Mouse (Mus musculus) gastrocnemius, adult 8-10 months (tissue): Measurements from ENCODE around the gene Cib4. TPM values are rescaled to one million over a fixed set of nuclear protein-coding genes. Genes with fewer than 3 reads are reported as not detected.

Source experiments
- DNase-seq, 2 experiments: peaks; one replicate each; pipeline ENCODE4 v3.0.0; 2022; ENCODE audit warnings: low spot score in 2 of 2
- total RNA-seq, 4 experiments: library from RNA; stranded (reverse); gene quantifications; 2 replicates each; pipeline ENCODE4 v1.2.4; 2022

Cib4 gene
- total RNA-seq, 4 experiments from 2014 or later = not detected

DNA sequence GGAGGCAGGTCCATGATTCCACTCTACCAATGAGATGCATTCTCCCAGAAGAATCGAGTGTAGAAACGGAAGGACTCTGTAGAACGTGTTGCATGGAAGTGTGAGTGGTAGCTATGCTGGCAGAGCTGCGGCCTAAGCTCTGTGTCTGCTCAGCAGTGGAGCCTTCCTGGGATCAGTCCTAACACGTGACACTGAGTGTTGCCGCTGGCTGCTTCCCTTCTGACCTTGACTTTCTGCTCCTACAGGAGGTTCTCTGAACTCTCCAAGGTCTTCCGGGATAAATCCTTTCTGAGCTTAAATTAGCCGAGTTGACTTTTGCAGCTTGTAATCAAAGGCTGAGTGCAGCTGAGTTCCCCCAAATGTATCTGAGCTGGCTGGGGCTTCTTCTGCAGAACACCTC lies 28.7 kb upstream of the Cib4 start:
- no peak for DNase-seq

DNA sequence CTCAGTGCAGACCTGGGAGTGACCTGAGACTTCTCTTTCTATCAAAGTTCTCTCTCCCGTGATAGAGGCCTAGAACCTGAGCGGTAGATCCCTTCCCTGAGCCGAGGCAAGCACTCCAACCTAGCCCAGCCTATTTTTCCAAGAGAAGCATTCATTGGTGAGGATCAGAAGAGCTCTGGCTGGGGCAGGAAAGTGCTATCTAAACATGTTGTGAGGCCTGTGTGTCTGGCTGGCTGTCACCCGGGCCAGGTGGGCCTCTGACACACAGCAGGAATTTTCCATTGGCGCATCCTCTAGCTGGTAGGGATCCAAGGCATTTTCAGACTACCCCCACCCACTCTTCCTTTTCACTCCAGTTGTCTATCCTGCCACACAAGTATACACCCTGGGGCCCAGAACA lies 26.2 kb upstream of the Cib4 start:
- no peak for DNase-seq

- no peak for DNase-seq
Measured at GRCm38 (mm10) chr5:30568479-30568878, 22.8 kb upstream of the Cib4 start.

DNA sequence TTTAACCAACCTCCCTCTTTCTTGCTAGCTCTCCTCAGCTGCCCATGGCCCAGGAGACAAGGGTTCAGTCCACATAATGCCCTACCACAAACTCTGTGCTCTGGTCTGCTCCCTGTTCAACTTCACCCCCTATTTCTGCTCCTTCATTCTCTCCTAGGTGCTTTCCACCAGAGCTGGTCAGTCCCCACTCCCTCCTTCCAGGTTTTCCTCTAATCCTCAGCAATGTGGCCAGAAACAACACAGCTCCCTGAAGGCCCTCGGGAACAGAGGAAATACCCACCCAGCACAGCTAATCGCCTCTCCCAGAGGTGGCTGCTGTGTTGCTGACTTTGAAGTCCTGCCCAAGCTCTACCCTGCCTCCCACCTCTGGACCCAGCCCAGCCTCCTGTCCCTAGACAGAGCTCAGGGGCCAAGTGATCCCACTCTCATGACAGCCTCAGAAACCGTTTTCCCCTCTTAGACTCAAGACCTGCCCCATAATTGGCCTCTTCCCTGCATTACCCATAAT lies 14.4 kb upstream of the Cib4 start:
- DNase-seq = no peak

- DNase-seq = no peak
Measured at GRCm38 (mm10) chr5:30559421-30559820, 13.8 kb upstream of the Cib4 start.

- DNase-seq = no peak
Measured at GRCm38 (mm10) chr5:30556284-30556683, 10.6 kb upstream of the Cib4 start.

- no peak for DNase-seq
Measured at GRCm38 (mm10) chr5:30554981-30555380, 9.3 kb upstream of the Cib4 start.

GRCm38 (mm10) chr5:30553936-30554335 lies 8.3 kb upstream of the Cib4 start:
- no peak for DNase-seq

DNA sequence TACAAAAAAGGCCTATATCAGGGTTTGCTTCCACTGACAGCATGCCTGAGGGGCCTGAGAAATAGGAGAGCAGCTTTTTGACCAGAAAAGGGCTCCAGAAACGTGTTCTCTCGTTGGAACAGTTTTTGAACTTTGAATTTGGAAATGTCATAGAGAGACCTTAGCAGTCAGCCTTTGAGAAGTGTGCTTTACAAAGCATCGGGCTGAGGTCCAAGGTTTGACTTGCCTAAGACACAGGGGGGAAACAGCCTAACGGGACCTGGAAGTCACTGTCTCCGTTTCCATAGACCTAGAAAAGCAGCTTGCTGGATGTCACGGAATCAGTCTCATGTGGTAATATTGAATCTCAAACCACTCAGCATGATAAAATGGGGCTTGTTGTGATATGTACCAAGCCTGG lies 6.4 kb upstream of the Cib4 start:
- no peak for DNase-seq

DNA sequence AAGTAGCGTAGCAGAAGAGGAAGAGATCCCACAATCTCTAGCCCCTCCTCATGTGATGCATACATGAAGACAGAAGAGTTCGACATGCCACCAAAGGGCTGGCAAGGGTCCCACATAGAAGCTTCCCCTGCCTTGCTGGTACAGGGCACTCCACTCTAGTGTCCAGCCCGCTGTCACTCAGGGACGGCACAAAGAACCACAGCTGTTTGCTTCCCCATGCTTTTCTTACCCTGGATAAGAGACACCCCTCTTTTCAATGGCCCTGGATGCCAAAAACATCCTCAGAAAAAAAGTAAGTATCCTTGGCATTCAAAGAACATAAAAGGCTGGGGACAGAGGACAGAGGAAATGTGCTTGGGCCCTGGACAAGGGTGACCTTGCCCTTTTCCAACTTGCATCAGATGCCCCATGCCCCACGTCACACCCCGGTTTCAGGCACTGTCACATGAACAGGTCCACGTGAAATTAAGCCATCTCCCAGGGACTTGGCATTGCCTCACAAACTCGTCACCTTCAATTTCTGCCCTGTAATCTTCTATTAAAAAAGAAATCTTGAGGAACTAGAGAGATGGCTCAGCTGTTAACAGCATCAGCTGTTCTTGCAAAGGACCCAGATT lies 5.5 kb upstream of the Cib4 start:
- no peak for DNase-seq

DNA sequence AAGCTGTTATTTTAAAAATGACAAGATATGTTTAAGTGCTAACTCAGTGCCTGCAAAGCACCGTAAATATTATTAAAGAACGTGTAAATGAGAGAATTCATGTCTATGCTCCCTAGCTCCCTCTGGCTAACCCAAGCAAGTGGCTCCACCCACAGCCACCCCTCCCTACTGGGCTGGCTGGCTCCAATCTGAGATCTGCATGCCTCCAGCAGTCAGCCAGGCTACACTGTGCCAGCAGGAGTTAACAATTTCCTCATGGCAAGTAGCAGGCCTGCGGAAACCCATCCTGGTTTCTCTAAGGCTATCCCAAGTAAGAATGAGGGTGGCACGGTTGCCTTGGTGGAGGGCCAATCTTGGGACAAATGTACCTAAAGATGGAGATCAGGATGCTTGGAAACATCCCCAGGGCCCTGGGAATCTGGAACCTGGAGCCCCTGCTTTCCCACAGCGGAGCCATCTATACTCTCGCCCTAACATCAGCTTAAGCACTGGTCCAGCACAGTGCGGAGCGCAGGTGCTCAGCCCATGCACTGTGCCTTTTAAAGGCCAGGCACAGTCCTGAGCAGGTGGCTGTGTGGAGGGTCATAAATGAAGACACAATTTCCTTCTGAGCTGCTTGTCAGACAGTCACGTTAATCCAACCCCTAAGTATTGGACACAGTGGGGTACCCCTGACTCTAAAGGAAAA lies 4.8 kb upstream of the Cib4 start:
- DNase-seq = no peak

- DNase-seq = no peak
Measured at GRCm38 (mm10) chr5:30548681-30549080, 3.0 kb upstream of the Cib4 start.

GRCm38 (mm10) chr5:30536051-30536570 lies 9.5 kb downstream of the Cib4 start:
- no peak for DNase-seq

DNA sequence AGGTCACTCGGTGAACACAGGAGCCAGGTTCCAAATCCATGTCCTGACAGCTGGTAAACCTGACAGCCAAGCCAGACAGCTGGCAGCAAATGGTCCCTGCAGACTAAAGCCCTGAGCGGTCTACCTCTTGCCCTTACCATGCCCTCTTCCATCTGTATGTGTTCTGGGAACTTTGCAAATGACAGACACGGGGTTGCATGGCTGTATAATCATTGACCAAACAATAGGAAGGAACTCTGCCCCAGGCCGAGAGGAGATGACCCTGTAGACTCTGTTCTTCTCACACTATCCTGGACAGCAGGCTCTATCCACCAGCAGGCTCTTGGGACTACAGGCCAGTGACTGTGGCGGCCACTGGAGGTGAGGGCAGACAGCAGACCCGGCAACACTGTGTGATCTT lies 11.0 kb downstream of the Cib4 start:
- no peak for DNase-seq

GRCm38 (mm10) chr5:30528906-30529305 lies 16.7 kb downstream of the Cib4 start:
- DNase-seq = no peak

DNA sequence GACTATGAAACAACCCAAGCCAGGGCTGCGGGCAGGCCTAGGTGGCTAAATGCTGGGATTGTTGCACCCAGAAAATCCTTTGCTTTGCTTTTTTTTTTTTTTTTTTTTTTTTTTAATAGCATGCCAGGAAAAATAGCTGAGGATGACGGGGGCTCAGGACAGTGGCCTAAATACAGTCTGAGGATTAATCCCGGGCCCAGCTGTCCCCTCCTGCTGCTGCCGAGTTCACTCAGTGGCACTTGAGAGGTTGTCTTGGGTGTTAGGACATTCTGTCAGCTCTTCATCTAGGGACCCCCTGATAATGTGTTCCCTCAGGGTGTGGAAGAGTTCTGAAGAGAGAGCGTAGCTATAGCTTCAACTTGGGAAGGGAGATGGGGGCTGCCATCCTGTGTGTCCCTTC lies 18.5 kb downstream of the Cib4 start:
- no peak for DNase-seq

GRCm38 (mm10) chr5:30525920-30526836 lies 19.5 kb downstream of the Cib4 start:
- DNase-seq = no peak

DNA sequence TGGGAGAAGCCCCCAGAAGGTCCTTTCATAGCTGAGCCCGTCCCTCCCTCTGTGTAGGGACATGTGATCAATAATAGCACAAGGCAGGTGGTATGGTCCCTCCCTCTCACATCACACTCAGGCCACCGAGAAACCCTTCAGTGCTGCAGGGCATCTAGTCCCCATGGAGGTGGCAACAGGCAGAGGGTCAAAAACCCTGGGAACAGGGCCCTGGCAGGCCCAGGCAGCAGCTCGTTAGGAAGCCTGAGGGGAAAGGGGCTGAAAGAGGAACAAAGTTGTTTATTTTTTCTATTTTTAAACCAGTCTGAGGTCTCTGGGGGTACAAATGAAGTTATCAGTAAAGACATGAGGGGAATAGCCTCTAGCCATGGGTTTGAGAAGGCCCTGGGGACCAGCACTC lies 21.4 kb downstream of the Cib4 start:
- no peak for DNase-seq

DNA sequence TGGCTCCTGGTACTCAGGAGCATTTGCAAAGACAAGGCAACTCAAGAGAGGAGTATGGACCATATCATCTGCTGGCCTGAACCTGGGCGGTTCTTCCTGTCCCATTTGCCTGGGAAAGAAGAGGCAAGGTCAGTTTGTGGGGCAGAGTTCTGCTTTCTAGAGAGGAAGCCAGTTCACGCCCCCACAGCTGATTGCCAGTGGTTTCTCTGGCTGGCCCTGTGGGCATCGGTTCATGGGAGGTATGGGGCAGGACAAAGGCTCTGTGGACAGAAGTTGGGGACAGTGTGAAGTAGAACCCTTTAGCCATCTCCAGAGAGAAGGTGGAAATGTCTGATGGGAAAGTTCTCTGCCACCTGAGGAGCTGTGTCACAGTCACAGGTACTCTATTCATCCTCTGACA lies 22.5 kb downstream of the Cib4 start:
- no peak for DNase-seq

GRCm38 (mm10) chr5:30522406-30522805 lies 23.2 kb downstream of the Cib4 start:
- no peak for DNase-seq

DNA sequence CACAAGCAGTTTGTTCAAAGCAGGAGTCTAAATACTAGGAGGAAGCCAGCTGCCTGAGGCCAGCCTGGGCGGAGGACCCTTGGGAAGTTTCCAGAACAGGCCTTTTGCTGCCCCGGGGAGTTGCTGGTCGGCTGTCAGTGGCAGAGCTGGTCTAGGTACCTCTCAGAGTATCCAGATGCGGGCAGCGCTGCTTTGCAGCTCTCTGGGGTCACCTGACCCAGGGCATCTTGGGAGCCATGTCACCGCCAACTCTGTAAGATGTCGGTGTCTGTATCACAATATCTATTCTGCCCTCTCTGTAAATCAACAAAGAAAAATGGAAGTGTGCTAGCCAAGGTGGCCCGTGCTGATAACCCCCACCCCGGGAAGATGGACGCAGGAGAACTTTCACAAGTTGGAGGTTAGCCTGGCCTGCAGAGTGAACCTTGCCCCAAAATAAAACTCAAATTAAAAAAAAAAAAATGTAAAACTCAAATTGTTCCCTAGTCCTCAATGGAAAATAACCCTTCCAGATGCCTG lies 25.4 kb downstream of the Cib4 start:
- DNase-seq = no peak

GRCm38 (mm10) chr5:30519494-30519893 lies 26.1 kb downstream of the Cib4 start:
- no peak for DNase-seq
